Mouse (Mus musculus): ENCODE measurements around the gene Elovl7.

GRCm38 (mm10) chr13:108304680-108305079 lies 90.5 kb downstream of the Elovl7 start:
- TF ChIP-seq EP300 (IDR thresholded peaks at IDR 0.05; ENCODE audit: insufficient read depth, low read depth, low read length) = no peak
- TF ChIP-seq POLR2A (IDR thresholded peaks at IDR 0.05; ENCODE audit: insufficient read depth, low read length) = no peak
